Mouse (Mus musculus) ES-E14 (cell line): ENCODE data around the gene Ankzf1.

Experiments
- CHD2 ChIP-seq: IDR thresholded peaks from 2 replicates; pipeline ENCODE4 v1.6.1; 2014; ENCODE audit warnings: mild to moderate bottlenecking, low read depth, low read length, inconsistent platforms
- MAFK ChIP-seq: IDR thresholded peaks from 2 replicates; pipeline ENCODE4 v1.6.1; 2014; ENCODE audit warnings: mild to moderate bottlenecking, low read depth, low read length, inconsistent platforms; ENCODE audit not compliant: insufficient read depth

DNA sequence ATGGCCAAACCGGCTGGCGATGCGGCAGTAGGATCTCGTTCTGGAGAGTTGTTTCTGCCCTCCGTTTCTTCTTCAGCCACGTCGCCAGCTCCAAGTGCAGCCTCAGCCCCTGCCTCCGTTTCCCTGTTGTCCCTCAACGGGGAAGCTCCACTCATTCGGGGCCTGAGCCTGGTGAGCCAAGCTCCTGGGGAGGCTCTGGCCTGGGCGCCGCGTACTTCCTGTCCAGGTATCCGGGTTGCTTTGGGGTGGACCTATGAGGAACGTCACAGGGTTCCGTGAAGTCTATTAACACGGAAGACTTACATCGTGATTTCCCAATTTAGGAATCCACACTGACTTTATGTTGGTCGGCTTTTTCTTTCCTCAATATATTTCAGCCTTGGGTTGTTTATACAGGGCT, 501 bp downstream of the Ankzf1 start:
- no peak for TF ChIP-seq CHD2
- TF ChIP-seq MAFK = no peak
